Mouse (Mus musculus): ENCODE measurements around the gene Ppp1r14c. TPM values are rescaled to one million over a fixed set of nuclear protein-coding genes. Genes with fewer than 3 reads are reported as not detected.

The Ppp1r14c gene
- polyA plus RNA-seq, 1 experiment from 2014 or later = 6.7 TPM

DNA sequence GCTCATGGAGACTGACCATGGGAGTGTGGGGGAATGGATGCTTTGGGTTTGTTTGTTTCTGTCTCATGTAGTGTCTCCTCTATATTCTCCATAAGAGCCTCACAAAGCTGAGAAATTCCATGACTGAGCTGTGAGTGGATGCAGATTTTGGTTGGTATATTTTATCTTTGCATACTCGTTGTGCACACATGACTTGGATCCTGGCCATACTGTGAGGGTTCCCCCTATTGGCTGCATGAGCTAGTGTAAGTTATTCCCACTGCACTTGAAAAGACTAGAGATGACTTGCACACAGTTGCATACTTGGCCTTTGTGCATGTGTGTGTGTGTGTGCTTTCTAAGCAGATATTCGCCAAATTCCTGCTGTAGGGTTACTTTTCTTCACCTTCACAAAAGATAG lies 40.4 kb downstream of the Ppp1r14c start:
- Histone ChIP-seq H3K4me1 (peaks cover 19% of the 10 kb centered on the region), H3K9me3 (no peaks in the 10 kb centered on the region), H3K4me3 (no peak overlapping the region), H3K36me3 (no peaks in the 10 kb centered on the region), H3K9ac (no peak overlapping the region), H3K27me3 (no peaks in the 10 kb centered on the region; the same call in 1 of the 2 replicates), H3K4me2 (replicated peaks) (no peak overlapping the region), H3K27ac (no peak overlapping the region)
- no peak for ATAC-seq (ENCODE audit: low FRiP score, low read depth)
- 70% methylated on average over 2 of the region's 2 CpGs for WGBS

DNA sequence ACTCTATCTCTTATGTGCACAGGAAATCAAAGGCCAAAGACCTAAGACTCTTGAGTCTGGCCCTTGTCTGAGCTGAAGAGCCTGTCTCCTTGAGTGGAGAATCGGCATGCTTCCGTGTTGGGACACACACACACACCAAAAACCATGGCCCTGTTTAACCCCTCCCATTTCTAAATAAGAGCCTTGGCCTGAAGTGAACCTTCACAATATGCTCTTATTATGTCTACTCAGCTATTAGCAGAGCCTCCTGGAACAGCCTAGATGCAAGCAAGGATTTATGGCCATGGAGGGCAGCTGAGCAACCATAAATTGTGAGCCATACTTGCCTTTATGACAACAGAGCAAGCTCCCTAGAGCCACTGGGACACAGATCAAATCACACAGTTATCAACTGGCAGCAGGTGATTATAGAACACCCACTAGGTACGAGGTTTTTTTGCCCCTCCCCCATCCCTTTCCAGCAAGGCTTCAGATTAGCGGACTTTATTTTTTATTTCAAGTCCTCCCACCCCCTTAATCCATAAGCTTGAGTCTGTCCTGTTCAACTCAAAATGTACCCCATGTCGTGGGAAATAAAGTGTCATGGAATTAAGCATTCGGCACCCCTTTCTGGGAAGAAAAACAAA lies 42.3 kb downstream of the Ppp1r14c start:
- whole genome bisulfite sequencing = 68% methylated on average over 6 of the region's 6 CpGs
- Histone ChIP-seq H3K4me1 (peaks cover 19% of the 10 kb centered on the region), H3K4me2 (replicated peaks) (no peak overlapping the region), H3K4me3 (no peak overlapping the region), H3K27me3 (no peaks in the 10 kb centered on the region; the same call in 1 of the 2 replicates), H3K9me3 (no peaks in the 10 kb centered on the region), H3K36me3 (no peaks in the 10 kb centered on the region), H3K9ac (no peak overlapping the region), H3K27ac (no peak overlapping the region)
- no peak for ATAC-seq (ENCODE audit: low FRiP score, low read depth)

GRCm38 (mm10) chr10:3408699-3409098 lies 42.8 kb downstream of the Ppp1r14c start:
- ATAC-seq (ENCODE audit: low FRiP score, low read depth) = no peak
- WGBS = 74% methylated on average over 3 of the region's 3 CpGs
- Histone ChIP-seq H3K9ac (no peak overlapping the region), H3K9me3 (no peaks in the 10 kb centered on the region), H3K27ac (no peak overlapping the region), H3K27me3 (no peaks in the 10 kb centered on the region; the same call in 1 of the 2 replicates), H3K4me1 (peaks cover 16% of the 10 kb centered on the region), H3K36me3 (no peaks in the 10 kb centered on the region), H3K4me2 (replicated peaks) (no peak overlapping the region), H3K4me3 (no peak overlapping the region)

DNA sequence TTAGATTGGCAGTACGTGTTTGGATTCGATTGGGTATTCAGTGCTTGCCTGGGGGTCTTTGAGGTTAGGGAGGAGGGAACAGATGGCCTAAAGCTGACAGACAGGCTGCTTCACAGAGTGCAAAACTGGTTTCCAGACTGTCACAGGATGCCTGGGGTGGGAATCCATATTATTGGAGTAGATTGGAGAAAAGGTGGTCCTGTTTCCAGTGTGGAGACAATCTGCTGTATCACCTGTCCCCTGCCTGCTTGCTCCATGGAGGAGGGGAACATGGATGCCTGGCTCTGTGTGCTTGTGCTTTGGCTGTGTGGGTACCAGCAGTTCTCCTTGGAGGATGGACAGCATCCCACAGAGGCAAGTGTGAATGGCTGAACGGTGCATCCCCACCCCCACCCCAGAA lies 45.4 kb downstream of the Ppp1r14c start:
- H3K9me3 ChIP-seq = no peaks in the 10 kb centered on the region
- H3K27ac ChIP-seq = no peak overlapping the region
- WGBS = 74% methylated on average over 3 of the region's 3 CpGs
- no peaks in the 10 kb centered on the region for H3K36me3 ChIP-seq
- no peak overlapping the region for H3K4me2 ChIP-seq (replicated peaks)
- H3K4me3 ChIP-seq = no peak overlapping the region
- ATAC-seq (ENCODE audit: low FRiP score, low read depth) = no peak
- peaks cover 16% of the 10 kb centered on the region for H3K4me1 ChIP-seq
- H3K9ac ChIP-seq = no peak overlapping the region
- H3K27me3 ChIP-seq = no peaks in the 10 kb centered on the region; the same call in 1 of the 2 replicates

DNA sequence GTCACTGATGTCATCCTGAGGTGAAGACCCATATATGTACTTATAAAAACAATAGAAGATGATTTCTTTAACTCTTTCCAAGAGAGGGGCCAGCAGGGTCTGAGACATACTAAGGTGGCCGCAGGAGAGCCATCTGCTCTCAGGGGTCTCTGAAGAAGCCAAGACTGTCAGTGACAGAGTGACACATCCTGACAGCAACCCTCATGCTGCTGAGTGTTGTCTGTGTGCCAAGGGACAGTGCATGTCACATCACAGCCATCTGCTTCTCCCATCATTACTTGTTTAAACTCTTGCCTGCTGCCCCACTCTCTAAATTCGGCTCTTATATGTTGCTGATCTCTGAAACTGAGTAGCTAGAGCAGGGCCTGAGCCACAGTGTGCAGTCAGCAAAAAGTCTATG lies 45.8 kb downstream of the Ppp1r14c start:
- Histone ChIP-seq H3K4me2 (replicated peaks) (no peak overlapping the region), H3K4me3 (no peak overlapping the region), H3K9me3 (no peaks in the 10 kb centered on the region), H3K36me3 (no peaks in the 10 kb centered on the region), H3K4me1 (peaks cover 20% of the 10 kb centered on the region), H3K27ac (no peak overlapping the region), H3K27me3 (no peaks in the 10 kb centered on the region; the same call in 1 of the 2 replicates), H3K9ac (no peak overlapping the region)
- ATAC-seq (ENCODE audit: low FRiP score, low read depth) = no peak
- 84% methylated on average over 2 of the region's 2 CpGs for WGBS

DNA sequence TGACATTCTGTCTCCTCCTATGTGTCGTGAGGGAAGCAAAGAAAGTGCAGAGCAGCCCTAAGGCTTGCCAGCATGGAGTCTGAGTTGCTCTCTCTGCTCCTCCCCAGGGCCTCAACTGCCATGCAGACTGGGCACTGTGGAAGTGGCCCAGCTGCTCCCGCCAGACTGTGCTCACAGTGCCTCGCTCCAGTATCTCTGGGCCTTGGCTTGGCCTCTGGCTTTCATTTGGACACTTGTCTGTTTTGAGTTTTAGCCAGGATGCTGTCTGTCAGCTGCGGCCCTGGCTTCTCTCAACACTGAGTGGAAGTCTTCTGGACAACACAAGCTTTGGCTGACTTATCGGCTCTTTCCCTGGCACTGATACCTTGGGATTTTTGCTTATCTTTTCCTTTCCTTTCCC lies 49.0 kb downstream of the Ppp1r14c start:
- no peak overlapping the region for H3K9ac ChIP-seq
- H3K27me3 ChIP-seq = no peaks in the 10 kb centered on the region; the same call in 1 of the 2 replicates
- no peaks in the 10 kb centered on the region for H3K36me3 ChIP-seq
- 59% methylated on average over 5 of the region's 5 CpGs for WGBS
- no peak overlapping the region for H3K27ac ChIP-seq
- no peak overlapping the region for H3K4me2 ChIP-seq (replicated peaks)
- H3K4me1 ChIP-seq = peaks cover 13% of the 10 kb centered on the region
- no peaks in the 10 kb centered on the region for H3K9me3 ChIP-seq
- no peak overlapping the region for H3K4me3 ChIP-seq
- no peak for ATAC-seq (ENCODE audit: low FRiP score, low read depth)

DNA sequence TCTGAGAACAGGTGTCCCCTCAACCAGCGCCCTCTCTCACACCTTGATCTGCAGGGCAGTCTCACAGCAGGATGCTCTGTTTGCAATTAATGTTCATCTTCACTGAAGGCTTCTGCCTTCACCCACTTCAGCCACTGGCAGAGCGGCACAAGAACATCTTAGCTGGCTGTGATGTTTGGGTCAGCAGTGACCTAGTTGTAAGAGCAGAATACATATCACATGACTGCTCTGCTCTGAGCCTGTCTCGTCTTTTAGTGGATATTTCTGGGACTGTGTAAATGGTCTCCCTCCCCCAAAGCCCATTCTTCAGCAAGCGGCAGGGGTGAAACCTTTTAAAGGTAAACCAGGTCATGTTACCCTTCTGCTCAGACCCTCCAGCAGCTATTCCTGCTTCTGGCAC lies 50.7 kb downstream of the Ppp1r14c start:
- Histone ChIP-seq H3K27me3 (no peaks in the 10 kb centered on the region; the same call in 1 of the 2 replicates), H3K36me3 (no peaks in the 10 kb centered on the region), H3K9ac (no peak overlapping the region), H3K9me3 (no peaks in the 10 kb centered on the region), H3K4me1 (peaks cover 13% of the 10 kb centered on the region), H3K4me3 (no peak overlapping the region), H3K27ac (no peak overlapping the region), H3K4me2 (replicated peaks) (no peak overlapping the region)
- WGBS = 29% methylated on average over 4 of the region's 4 CpGs
- no peak for ATAC-seq (ENCODE audit: low FRiP score, low read depth)

GRCm38 (mm10) chr10:3417408-3417807 lies 51.6 kb downstream of the Ppp1r14c start:
- no peaks in the 10 kb centered on the region for H3K27me3 ChIP-seq
- ATAC-seq (ENCODE audit: low FRiP score, low read depth) = no peak
- H3K27ac ChIP-seq = no peak overlapping the region
- no peak overlapping the region for H3K4me2 ChIP-seq (replicated peaks)
- no peak overlapping the region for H3K9ac ChIP-seq
- 45% methylated on average over 4 of the region's 4 CpGs for WGBS
- H3K4me1 ChIP-seq = peaks cover 13% of the 10 kb centered on the region
- no peaks in the 10 kb centered on the region for H3K9me3 ChIP-seq
- no peaks in the 10 kb centered on the region for H3K36me3 ChIP-seq
- no peak overlapping the region for H3K4me3 ChIP-seq

- no peaks in the 10 kb centered on the region for H3K36me3 ChIP-seq
- H3K4me1 ChIP-seq = no peaks in the 10 kb centered on the region
- H3K4me2 ChIP-seq (replicated peaks) = no peak overlapping the region
- H3K9ac ChIP-seq = no peak overlapping the region
- no peak overlapping the region for H3K4me3 ChIP-seq
- ATAC-seq (ENCODE audit: low FRiP score, low read depth) = no peak
- H3K27ac ChIP-seq = no peak overlapping the region
- no peaks in the 10 kb centered on the region for H3K9me3 ChIP-seq
- no peaks in the 10 kb centered on the region for H3K27me3 ChIP-seq
These were observed 58.2 kb downstream of the Ppp1r14c start for GRCm38 (mm10) chr10:3424016-3424415.

DNA sequence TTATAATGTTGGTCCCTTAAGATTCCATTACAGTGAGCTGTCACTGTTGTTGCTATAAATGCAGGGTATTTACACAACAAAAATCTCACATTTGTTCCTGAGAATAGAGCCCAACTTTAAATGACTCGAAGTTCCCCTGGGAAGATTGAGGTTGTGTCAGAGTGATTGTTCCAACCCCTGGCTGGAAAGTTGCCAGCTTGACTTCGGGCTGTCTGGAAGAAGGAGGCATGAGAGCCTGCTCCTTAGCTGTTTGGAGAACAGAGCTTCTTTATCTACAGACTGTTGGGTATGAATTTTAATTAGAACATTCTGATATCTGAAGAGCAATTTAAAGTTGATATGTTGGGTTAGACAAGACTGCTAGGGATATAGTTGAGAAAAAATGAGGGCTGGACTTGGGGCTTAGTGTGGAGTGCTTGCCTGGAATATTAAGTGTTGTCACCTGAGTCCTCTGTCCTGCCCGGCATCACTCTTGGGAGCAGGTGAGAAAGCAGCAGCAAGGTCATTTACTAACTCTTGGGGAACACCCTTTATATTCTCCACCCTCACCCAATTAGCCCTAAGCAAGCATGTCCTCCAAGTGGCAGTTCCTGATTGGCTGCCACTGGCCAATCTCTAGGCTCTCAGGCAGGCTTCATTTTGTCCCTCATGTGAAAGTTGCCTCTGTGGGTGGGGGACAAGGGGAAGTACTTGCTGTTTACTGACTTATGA lies 62.0 kb downstream of the Ppp1r14c start:
- no peaks in the 10 kb centered on the region for H3K36me3 ChIP-seq
- H3K9ac ChIP-seq = no peak overlapping the region
- no peaks in the 10 kb centered on the region for H3K4me1 ChIP-seq
- H3K27ac ChIP-seq = no peak overlapping the region
- 61% methylated on average over 3 of the region's 3 CpGs for whole genome bisulfite sequencing
- H3K4me2 ChIP-seq (replicated peaks) = no peak overlapping the region
- no peak for ATAC-seq (ENCODE audit: low FRiP score, low read depth)
- no peak overlapping the region for H3K4me3 ChIP-seq
- no peaks in the 10 kb centered on the region for H3K27me3 ChIP-seq
- H3K9me3 ChIP-seq = no peaks in the 10 kb centered on the region

GRCm38 (mm10) chr10:3434848-3435474 lies 69.1 kb downstream of the Ppp1r14c start:
- H3K4me2 ChIP-seq (replicated peaks) = no peak overlapping the region
- no peaks in the 10 kb centered on the region for H3K27me3 ChIP-seq
- H3K4me1 ChIP-seq = no peaks in the 10 kb centered on the region
- no peaks in the 10 kb centered on the region for H3K36me3 ChIP-seq
- 92% methylated on average over 8 of the region's 8 CpGs for WGBS
- H3K27ac ChIP-seq = no peak overlapping the region
- H3K9me3 ChIP-seq = peaks cover 9% of the 10 kb centered on the region
- no peak overlapping the region for H3K4me3 ChIP-seq
- no peak overlapping the region for H3K9ac ChIP-seq
- ATAC-seq (ENCODE audit: low FRiP score, low read depth) = no peak

- no peaks in the 10 kb centered on the region for H3K36me3 ChIP-seq
- ATAC-seq (ENCODE audit: low FRiP score, low read depth) = no peak
- H3K4me1 ChIP-seq = no peaks in the 10 kb centered on the region
- H3K4me2 ChIP-seq (replicated peaks) = no peak overlapping the region
- H3K27me3 ChIP-seq = no peaks in the 10 kb centered on the region
- H3K9ac ChIP-seq = no peak overlapping the region
- no peaks in the 10 kb centered on the region; the same call in 1 of the 2 replicates for H3K9me3 ChIP-seq
- H3K27ac ChIP-seq = no peak overlapping the region
- WGBS = 59% methylated on average over 2 of the region's 2 CpGs
- H3K4me3 ChIP-seq = no peak overlapping the region
These were observed 75.0 kb downstream of the Ppp1r14c start for GRCm38 (mm10) chr10:3440722-3441471.
